ENCODE assay signal across 8 mouse cellular contexts in the genomic region with DNA sequence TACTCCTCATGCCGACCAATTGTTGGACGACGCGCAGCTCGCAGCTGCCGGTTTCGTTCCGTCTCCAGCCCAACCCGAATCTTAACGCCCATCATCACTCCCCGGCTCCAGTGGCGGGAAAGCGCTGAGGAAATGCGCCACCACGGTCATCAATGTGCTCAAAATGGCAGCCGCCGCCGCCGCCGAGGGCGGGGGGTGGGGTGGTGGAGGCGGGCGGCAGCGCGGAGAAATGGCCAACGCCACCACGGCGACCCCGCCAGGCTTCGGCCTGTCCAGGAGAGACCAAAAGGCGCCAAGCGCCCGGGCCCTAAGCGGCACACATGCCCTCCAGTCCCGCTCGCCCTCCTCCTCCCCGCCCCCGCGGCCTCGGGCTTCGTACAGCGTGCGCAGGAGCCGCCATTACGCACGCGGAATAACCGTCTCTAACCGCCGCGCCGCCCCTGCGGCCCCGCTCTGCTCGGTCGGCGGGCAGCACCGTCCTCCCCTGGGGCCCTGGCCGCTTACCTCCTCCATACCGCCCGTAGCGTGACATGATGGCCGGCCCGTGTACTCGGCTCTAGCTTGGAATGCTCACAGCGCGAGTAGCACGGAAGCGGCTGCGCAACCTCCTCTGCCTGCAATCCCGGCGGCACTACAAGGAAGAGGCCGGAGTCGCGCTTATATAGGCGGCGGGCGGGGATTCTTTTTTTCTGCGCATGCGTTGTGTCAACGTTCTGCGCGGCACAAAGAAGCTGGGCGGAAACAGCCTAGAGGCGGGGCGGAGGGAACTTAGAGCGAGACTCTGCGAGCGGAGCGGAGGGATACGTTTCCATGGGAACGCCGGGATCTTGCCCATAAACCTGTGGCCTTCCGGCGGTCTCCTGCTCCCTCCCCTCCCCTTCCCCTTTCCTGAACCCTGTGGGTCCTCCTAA. TPM values are rescaled to one million over a fixed set of nuclear protein-coding genes. Genes with fewer than 3 reads are reported as not detected.
DNase-seq lines count a peak whose midpoint lies in the region; ATAC-seq and TF ChIP-seq lines count a peak whose summit lies in the region.

Srsf7 (minus strand) TSS at position 637 of the 911 bp plus-strand sequence.
Ttc39d (plus strand) TSS at position 790 of the 911 bp plus-strand sequence.

- peaks cover 18% of the 10 kb centered on the region for H3K4me1 ChIP-seq in hindbrain, embryonic 10.5 days (replicated peaks)
- H3K4me1 ChIP-seq in lung, postnatal 0 days (ENCODE audit: insufficient read depth, low read depth, low read length): no peaks in the 10 kb centered on the region

- peak within 1 kb of the TSS; percentile 80 for H3K9ac ChIP-seq in lung, postnatal 0 days (replicated peaks; ENCODE audit: low read depth)

- peak within 1 kb of the TSS; percentile 96 for H3K4me3 ChIP-seq in hindbrain, embryonic 10.5 days
- H3K4me3 ChIP-seq in lung, postnatal 0 days (ENCODE audit: low read depth, low read length): peak within 1 kb of the TSS; percentile 98

- H3K27ac ChIP-seq in hindbrain, embryonic 10.5 days: peak within 1 kb of the TSS; percentile 100
- H3K27ac ChIP-seq in lung, postnatal 0 days (ENCODE audit: low read length): peak within 1 kb of the TSS; percentile 99

- TF ChIP-seq EP300 in lung, postnatal 0 days (IDR thresholded peaks at IDR 0.05): peak; percentile 36; the same call in 1 of the 2 replicates

- peak; percentile 100 for DNase-seq in MN1 (ENCODE audit: low spot score)
- DNase-seq in cerebellum, adult 9-10 months: peak; percentile 97
- peak; percentile 98 for DNase-seq in hindbrain, embryonic 10.5 days (ENCODE audit: low spot score)
- DNase-seq in layer of hippocampus, adult 9-11 months: peak; percentile 97
- peak; percentile 100 for DNase-seq in lung, postnatal 0 days (ENCODE audit: low spot score)
- DNase-seq in ovary, postnatal 14 days (ENCODE audit: low spot score): peak; percentile 98
- peak; percentile 98 for DNase-seq in thymus, postnatal 14 days

- no peaks in the 10 kb centered on the region for H3K9me3 ChIP-seq in hindbrain, embryonic 10.5 days
- H3K9me3 ChIP-seq in lung, postnatal 0 days (ENCODE audit: low read length): no peaks in the 10 kb centered on the region

- peak within 1 kb of the TSS; percentile 90 for H3K4me2 ChIP-seq in lung, postnatal 0 days (replicated peaks; ENCODE audit: low read depth, low read length)

- peak; percentile 91 for ATAC-seq in frontal cortex, adult (ENCODE audit: low TSS enrichment)
- ATAC-seq in lung, postnatal 0 days: peak; percentile 89

- under 1% methylated on average over 95 of the region's 95 CpGs for WGBS in hindbrain, embryonic 10.5 days
- 2% methylated on average over 72 of the region's 95 CpGs for WGBS in lung, postnatal 0 days

- H3K27me3 ChIP-seq in hindbrain, embryonic 10.5 days (ENCODE audit: insufficient read depth, poor library complexity, severe bottlenecking): no peaks in the 10 kb centered on the region
- no peaks in the 10 kb centered on the region for H3K27me3 ChIP-seq in lung, postnatal 0 days (replicated peaks; ENCODE audit: insufficient read depth, low read length)

- no peak for TF ChIP-seq CTCF in lung, postnatal 0 days (IDR thresholded peaks at IDR 0.05)

- H3K36me3 ChIP-seq in hindbrain, embryonic 10.5 days: peaks cover 38% of the 10 kb centered on the region
- peaks cover 7% of the 10 kb centered on the region; the same call in 1 of the 2 replicates for H3K36me3 ChIP-seq in lung, postnatal 0 days (ENCODE audit: insufficient read depth, low read length)

RNA-seq across cellular contexts. Expression of gene Srsf7, which starts in this region (rescaled TPM):
- polyA plus RNA-seq in hindbrain, embryonic 10.5 days (2016; fragmentation: Nextera tagmentation; extraction: Ambion mirVana): 651 and 806 TPM in 2 replicates
- 162 and 178 TPM in 2 replicates for polyA plus RNA-seq in lung, postnatal 0 days (2015; fragmentation: Nextera tagmentation; extraction: Ambion mirVana)

RNA-seq across cellular contexts. Expression of gene Ttc39d, which starts in this region (rescaled TPM):
- polyA plus RNA-seq in hindbrain, embryonic 10.5 days (2016; fragmentation: Nextera tagmentation; extraction: Ambion mirVana): 0.16 TPM in 2 replicates
- polyA plus RNA-seq in lung, postnatal 0 days (2015; fragmentation: Nextera tagmentation; extraction: Ambion mirVana): 0.19 and 0.21 TPM in 2 replicates

Comparison
In these comparisons a context has a peak if more than half of its experiments do, and no peak if none do; other contexts are left out.
1. Peak in every context shown above with its lines: DNase-seq, ATAC-seq, H3K4me3 ChIP-seq and H3K27ac ChIP-seq.